Mouse (Mus musculus): Measurements from ENCODE around the gene Nrn1l.

- TF ChIP-seq POU5F1 (IDR thresholded peaks at IDR 0.05; ENCODE audit: borderline replicate concordance, low read length) (no peak), CTCF (conservative IDR thresholded peaks at IDR 0.05; ENCODE audit: low read length) (no peak)
Measured at GRCm38 (mm10) chr8:105851651-105852143, 41.7 kb upstream of the Nrn1l start.

All from E14TG2a.4 (cell line).